8 mouse cellular contexts compared by ENCODE assay signal in genomic region chr5:36130393-36131011, GRCm38 (mm10).
DNase-seq lines count a peak whose midpoint lies in the region; ATAC-seq and TF ChIP-seq lines count a peak whose summit lies in the region.

No protein-coding gene starts in this region.

- H3K27ac ChIP-seq in heart, embryonic 12.5 days (ENCODE audit: poor library complexity, severe bottlenecking): no peak overlapping the region
- 0 out of 2 replicates have a peak overlapping the region, but pooled peaks have one; percentile 11 for H3K27ac ChIP-seq in heart, postnatal 0 days (ENCODE audit: low read depth)

- DNase-seq in heart, adult 18-20 months: peak; percentile 53 to 77
- DNase-seq in cerebellum, postnatal 10 days: peak; percentile 77 to 84
- no peak for DNase-seq in heart, postnatal 0 days (ENCODE audit: low spot score)
- peak; percentile 36 to 65 for DNase-seq in lung, postnatal 4 days
- DNase-seq in thymus, postnatal 4 days: no peak
- DNase-seq in thymus, postnatal 14 days: no peak
- no peak for DNase-seq in kidney, adult 11 months

- no peaks in the 10 kb centered on the region for H3K27me3 ChIP-seq in heart, embryonic 12.5 days (replicated peaks)
- no peaks in the 10 kb centered on the region for H3K27me3 ChIP-seq in heart, postnatal 0 days (ENCODE audit: control insufficient read depth, insufficient read depth, low read length)

- 64% methylated on average over 8 of the region's 8 CpGs for WGBS in heart, embryonic 12.5 days
- 53% methylated on average over 8 of the region's 8 CpGs for WGBS in heart, postnatal 0 days

- H3K9me3 ChIP-seq in heart, embryonic 12.5 days (replicated peaks): no peaks in the 10 kb centered on the region
- no peaks in the 10 kb centered on the region for H3K9me3 ChIP-seq in heart, postnatal 0 days (replicated peaks; ENCODE audit: control insufficient read depth, low read length)

- peaks cover 34% of the 10 kb centered on the region for H3K4me1 ChIP-seq in heart, embryonic 12.5 days (replicated peaks)
- peaks cover 44% of the 10 kb centered on the region for H3K4me1 ChIP-seq in heart, postnatal 0 days (ENCODE audit: control insufficient read depth, insufficient read depth)

- no peak for ATAC-seq in heart, embryonic 12.5 days (ENCODE audit: insufficient number of reproducible peaks, low FRiP score)
- ATAC-seq in heart, postnatal 0 days (ENCODE audit: insufficient read depth, low read depth): 0 out of 2 replicates have a peak, but pooled peaks have one; percentile 24

- no peak for TF ChIP-seq EP300 in heart, postnatal 0 days (IDR thresholded peaks at IDR 0.05; ENCODE audit: low read depth)

- no peak overlapping the region for H3K9ac ChIP-seq in heart, embryonic 12.5 days
- H3K9ac ChIP-seq in heart, postnatal 0 days (replicated peaks; ENCODE audit: low read depth, low read length): no peak overlapping the region

- no peak for TF ChIP-seq CTCF in heart, postnatal 0 days (IDR thresholded peaks at IDR 0.05; ENCODE audit: low read depth)

- no peaks in the 10 kb centered on the region for H3K36me3 ChIP-seq in heart, embryonic 12.5 days
- no peaks in the 10 kb centered on the region for H3K36me3 ChIP-seq in heart, postnatal 0 days (replicated peaks; ENCODE audit: control insufficient read depth, insufficient read depth, low read length)

- no peak overlapping the region for H3K4me2 ChIP-seq in heart, embryonic 12.5 days
- no peak overlapping the region for H3K4me2 ChIP-seq in heart, postnatal 0 days (ENCODE audit: low read depth, low read length)

- no peak overlapping the region for H3K4me3 ChIP-seq in heart, embryonic 12.5 days
- no peak overlapping the region for H3K4me3 ChIP-seq in heart, postnatal 0 days (ENCODE audit: low read depth, low read length)

Comparison
In these comparisons a context has a peak if more than half of its experiments do, and no peak if none do; other contexts are left out.
1. DNase-seq: peak in heart, adult 18-20 months (2 of 2), cerebellum, postnatal 10 days (2 of 2) and lung, postnatal 4 days (2 of 2); none in heart, postnatal 0 days (single experiment), thymus, postnatal 4 days (single experiment), thymus, postnatal 14 days (single experiment) and kidney, adult 11 months (single experiment).